Mouse (Mus musculus): ENCODE results near the gene Rdh1.
"Not testable (repeated sequence)": the region's sequence is repeated elsewhere in the genome, so short reads cannot be mapped to it uniquely, and the experiment has no call there.

Rdh1 gene

GRCm38 (mm10) chr10:127748847-127749612 is 10.5 kb upstream of the Rdh1 start:
- no peak for DNase-seq (ENCODE audit: low read depth, low spot score)

GRCm38 (mm10) chr10:127750136-127750777 is 9.3 kb upstream of the Rdh1 start:
- DNase-seq (ENCODE audit: low read depth, low spot score), result no peak

GRCm38 (mm10) chr10:127751548-127751947 is 8.0 kb upstream of the Rdh1 start, which contains the start of gene Gpr182:
Gene Gpr182, minus strand, starts transcription at chr10:127751732.
- no peak for DNase-seq (ENCODE audit: low read depth, low spot score)

- DNase-seq (ENCODE audit: low read depth, low spot score), result no peak
Measured at GRCm38 (mm10) chr10:127754566-127755166, 4.9 kb upstream of the Rdh1 start.

DNA sequence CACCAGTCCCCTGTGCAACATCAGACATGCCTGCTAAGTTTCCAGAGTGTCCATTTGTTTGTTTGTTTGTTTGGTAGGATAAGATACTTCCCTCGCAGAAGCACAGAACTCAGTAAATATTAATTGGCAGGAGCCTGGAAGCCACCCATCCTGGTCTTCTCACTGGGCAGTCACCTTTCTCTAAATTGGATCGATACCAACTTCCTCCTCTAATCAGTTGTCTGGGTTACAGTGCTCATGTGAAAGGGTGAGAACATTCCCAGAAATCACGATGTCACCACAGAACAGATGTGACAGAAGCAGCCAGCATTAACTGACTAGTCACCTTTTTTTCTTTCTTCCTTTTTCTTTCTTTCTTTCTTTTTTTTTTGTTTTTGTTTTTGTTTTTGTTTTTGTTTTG is 4.3 kb upstream of the Rdh1 start:
- DNase-seq (ENCODE audit: low read depth, low spot score), result no peak

DNA sequence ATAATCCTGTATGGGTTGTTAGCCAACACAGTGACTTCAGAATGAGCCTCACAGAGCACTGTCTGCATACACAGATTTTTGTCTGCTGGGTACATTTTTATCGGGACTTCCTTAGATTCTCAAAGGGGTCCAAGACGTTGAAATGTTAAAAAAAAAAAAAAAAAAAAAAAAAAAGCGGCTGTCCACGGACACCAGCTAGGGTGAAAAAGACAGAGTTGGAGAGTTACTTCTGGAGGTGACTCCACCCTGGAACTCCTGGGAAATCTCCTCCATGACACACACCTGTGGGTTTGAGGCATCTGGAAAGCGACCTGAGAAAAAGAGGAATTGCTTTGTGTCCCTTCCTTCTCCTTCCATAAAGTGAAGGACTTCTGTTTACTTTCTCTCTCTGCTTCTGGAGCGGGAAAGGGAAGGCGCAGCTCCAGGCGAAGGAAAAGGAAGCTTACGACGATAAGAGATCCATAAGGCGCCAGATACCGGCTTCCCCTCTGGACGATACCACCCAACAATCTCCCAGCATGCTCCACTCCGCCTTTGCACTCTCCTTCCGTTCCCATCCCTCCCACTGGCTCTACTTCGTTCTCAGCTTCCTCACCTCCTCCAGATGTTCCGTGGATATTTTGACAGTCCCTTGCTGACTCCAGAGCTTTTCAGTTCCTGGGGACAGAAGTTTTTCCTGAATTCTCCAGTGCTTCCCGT is 3.6 kb upstream of the Rdh1 start:
- DNase-seq (ENCODE audit: low read depth, low spot score), result no peak

- not testable (repeated sequence) for DNase-seq (ENCODE audit: low read depth, low spot score)
Measured at GRCm38 (mm10) chr10:127762926-127763325, 3.4 kb downstream of the Rdh1 start.

DNA sequence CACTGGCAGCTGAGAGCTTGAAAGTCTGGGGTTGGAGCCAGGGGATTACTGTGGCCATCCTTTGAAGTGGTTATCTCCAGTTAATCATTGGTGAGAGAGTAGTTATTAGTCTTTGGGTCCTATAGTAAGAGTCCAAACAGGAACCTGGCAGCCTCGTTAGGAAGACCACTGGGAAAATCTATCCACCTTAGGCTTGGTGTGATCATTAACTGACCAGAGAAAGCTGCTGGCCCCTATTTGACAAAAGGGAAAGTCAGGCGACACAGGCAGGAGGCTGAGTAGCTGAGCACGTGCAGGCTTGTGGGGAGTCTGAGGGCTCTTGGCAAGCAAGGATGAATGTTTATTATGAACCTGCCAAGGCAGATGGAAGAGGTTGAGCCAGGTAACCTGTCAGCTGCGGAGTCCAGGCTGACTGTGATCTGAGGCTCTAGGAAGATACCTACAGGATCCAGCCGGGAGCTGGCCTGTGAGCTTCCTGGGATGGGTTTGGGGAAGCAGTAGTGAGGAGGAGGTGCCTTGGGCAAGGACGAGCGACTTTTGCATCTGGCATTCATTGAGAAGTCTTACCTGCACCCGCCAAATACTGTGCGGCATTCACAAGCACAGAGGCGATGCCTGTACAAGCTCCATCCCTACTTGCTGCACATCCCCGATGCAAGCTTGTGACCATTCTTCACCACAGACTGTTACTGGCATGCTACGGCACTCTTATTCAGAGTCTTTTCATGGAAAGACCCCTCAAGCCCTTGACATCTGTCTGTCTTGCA is 4.6 kb downstream of the Rdh1 start:
- no peak for DNase-seq (ENCODE audit: low read depth, low spot score)

- DNase-seq (ENCODE audit: low read depth, low spot score), result no peak
Measured at GRCm38 (mm10) chr10:127766564-127766963, 7.0 kb downstream of the Rdh1 start.

DNA sequence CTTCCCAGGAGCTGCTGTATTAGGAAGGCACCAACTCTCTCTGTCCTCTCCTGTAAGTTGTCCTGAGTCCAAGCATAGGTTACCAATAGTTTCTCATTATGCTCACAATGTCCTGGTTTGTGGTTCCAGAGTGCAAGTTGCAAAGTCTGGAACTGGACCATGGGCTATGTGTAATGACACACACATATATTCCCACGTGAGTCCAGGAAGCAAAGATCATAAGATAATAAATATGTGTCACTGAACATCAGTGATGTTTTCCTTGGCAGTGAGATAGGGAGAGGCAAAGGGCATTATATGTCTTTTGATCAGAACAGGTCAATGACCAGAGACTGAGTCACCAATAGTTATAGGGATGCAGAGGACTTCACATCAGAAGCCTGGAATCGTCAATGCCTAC is 16.5 kb downstream of the Rdh1 start, which contains the start of gene Rdh9:
Gene Rdh9 (plus strand): TSS at position 376 of the 400 bp plus-strand sequence.
- no peak for DNase-seq (ENCODE audit: low read depth, low spot score)

GRCm38 (mm10) chr10:127782321-127782720 is 22.8 kb downstream of the Rdh1 start:
- DNase-seq (ENCODE audit: low read depth, low spot score), result not testable (repeated sequence)

DNA sequence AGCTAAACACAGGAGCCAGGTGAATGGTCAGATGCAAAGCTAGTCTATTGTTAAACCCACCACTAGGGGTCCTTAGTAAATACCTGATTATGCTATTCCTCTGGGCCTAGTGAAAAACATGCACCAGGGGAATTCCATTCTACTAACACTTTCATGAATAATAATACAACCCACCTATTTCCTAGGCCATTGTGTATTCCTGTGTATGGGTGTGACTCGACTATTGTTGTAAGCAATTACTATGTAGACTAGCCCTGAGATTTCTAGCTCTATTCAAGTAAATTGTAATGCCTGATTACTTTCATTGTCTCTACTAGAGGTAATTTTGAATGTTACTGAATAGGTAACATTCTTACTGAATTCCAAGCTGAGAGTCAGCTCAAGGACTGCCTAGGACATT is 25.9 kb downstream of the Rdh1 start:
- not testable (repeated sequence) for DNase-seq (ENCODE audit: low read depth, low spot score)

GRCm38 (mm10) chr10:127799295-127799694 is 39.8 kb downstream of the Rdh1 start:
- DNase-seq (ENCODE audit: low read depth, low spot score), result no peak

DNA sequence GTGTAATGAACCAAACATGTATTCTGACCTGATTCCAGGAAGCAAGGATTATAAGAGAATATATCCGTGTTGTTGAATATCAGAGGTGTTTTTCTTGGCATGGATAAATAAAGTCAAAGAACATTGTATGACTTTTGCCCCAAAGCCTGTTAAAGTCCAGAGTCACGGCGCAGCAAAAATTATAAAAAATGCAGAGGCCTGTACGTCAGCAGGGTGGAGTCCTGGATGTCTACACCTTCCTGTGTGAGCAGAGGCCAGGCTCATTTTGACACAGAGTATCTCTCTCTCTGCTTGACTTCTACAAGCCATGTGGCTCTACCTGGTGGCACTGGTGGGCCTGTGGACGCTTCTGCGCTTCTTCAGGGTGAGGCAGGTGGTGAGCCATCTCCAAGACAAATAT is 41.4 kb downstream of the Rdh1 start, which contains the start of gene Rdh16:
Gene Rdh16 (plus strand): TSS at position 262 of the 400 bp plus-strand sequence.
- no peak for DNase-seq (ENCODE audit: low read depth, low spot score)

- DNase-seq (ENCODE audit: low read depth, low spot score), result no peak
Measured at GRCm38 (mm10) chr10:127801612-127802011, 42.1 kb downstream of the Rdh1 start.

- DNase-seq (ENCODE audit: low read depth, low spot score), result no peak
Measured at GRCm38 (mm10) chr10:127802236-127802635, 42.7 kb downstream of the Rdh1 start.

DNA sequence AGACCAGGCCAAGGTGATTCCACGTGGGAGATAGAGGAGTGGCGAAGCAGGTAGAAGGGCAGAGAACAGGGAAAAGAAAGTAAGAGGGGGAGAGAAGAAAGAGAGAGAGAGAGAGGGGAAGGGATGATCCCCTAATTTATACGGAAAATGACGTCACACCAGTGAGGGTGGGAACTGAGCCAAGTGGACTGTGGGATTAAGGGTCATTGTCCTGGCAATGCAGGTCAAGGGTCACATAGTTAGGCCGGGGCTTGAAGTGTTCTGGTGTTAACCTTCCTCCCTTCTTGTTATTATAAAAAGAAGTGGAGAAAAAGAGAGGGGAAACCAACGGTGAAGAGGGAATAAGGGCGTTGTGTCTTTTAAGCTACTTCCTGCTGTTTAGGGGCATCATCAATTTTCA is 44.9 kb downstream of the Rdh1 start:
- DNase-seq (ENCODE audit: low read depth, low spot score), result no peak

GRCm38 (mm10) chr10:127815888-127816287 is 56.4 kb downstream of the Rdh1 start:
- no peak for DNase-seq (ENCODE audit: low read depth, low spot score)

GRCm38 (mm10) chr10:127817268-127817910 is 57.9 kb downstream of the Rdh1 start:
- DNase-seq (ENCODE audit: low read depth, low spot score), result not testable (repeated sequence)

All from forelimb bud, embryonic 11.5 days (tissue).